Mouse (Mus musculus): ENCODE data around the gene Crybb3.

GRCm38 (mm10) chr5:113070017-113070416, 11.4 kb downstream of the Crybb3 start, which contains the start of gene Crybb2:
- TF ChIP-seq POLR2A (IDR thresholded peaks at IDR 0.05; ENCODE audit: insufficient read depth, low read depth, low read length) (no peak), CTCF (IDR thresholded peaks at IDR 0.05; ENCODE audit: insufficient read depth, low read depth, low read length) (no peak)

All from olfactory bulb, adult 2 months (tissue).